Mouse (Mus musculus) limb, embryonic 13.5 days (tissue): ENCODE results near the gene Rbl2. TPM values are rescaled to one million over a fixed set of nuclear protein-coding genes. Genes with fewer than 3 reads are reported as not detected.

Experiments
- ATAC-seq: fragments of 200-750 bp; cut with Nextera tagmentation; 2 replicates; pipeline ENCODE4 v1.8.0; 2017; ENCODE audit warnings: low read depth, moderate number of reproducible peaks, moderate TSS enrichment; ENCODE audit not compliant: low FRiP score
- H3K27ac ChIP-seq: fragments of 300-500 bp; sonication (generic); 2 replicates; pipeline ENCODE4 v1.5.1; 2015; ENCODE audit warnings: inconsistent platforms, mild to moderate bottlenecking, moderate library complexity
- H3K27me3 ChIP-seq: fragments of 300-500 bp; sonication (generic); 2 replicates; pipeline ENCODE4 v1.6.1; 2015; ENCODE audit warnings: mild to moderate bottlenecking, inconsistent platforms
- H3K36me3 ChIP-seq: fragments of 300-500 bp; sonication (generic); 2 replicates; pipeline ENCODE4 v1.6.1; 2015; ENCODE audit warnings: inconsistent platforms, mild to moderate bottlenecking, moderate library complexity
- H3K4me1 ChIP-seq: fragments of 300-500 bp; sonication (generic); 2 replicates; pipeline ENCODE4 v1.6.1; 2015; ENCODE audit warnings: inconsistent platforms
- H3K4me2 ChIP-seq: fragments of 300-500 bp; sonication (generic); replicated peaks from 2 replicates; pipeline ENCODE4 v1.6.1; 2015; ENCODE audit warnings: inconsistent platforms, mild to moderate bottlenecking, moderate library complexity
- H3K4me3 ChIP-seq: fragments of 300-500 bp; sonication (generic); 2 replicates; pipeline ENCODE4 v1.5.1; 2015; ENCODE audit warnings: moderate library complexity, mild to moderate bottlenecking, inconsistent platforms
- H3K9ac ChIP-seq: fragments of 300-500 bp; sonication (generic); 2 replicates; pipeline ENCODE4 v1.6.1; 2015; ENCODE audit warnings: mild to moderate bottlenecking, inconsistent platforms
- H3K9me3 ChIP-seq: fragments of 300-500 bp; sonication (generic); 2 replicates; pipeline ENCODE4 v1.6.1; 2016; ENCODE audit warnings: inconsistent platforms
- whole genome bisulfite sequencing: fragments of 180-500 bp; shearing (Covaris S2); methylation state at CpG from one replicate; pipeline ENCODE4 v1.1.7; 2015; 5-methylcytosine and 5-hydroxymethylcytosine counted together
- polyA plus RNA-seq: library from polyadenylated mRNA; unstranded; fragments of >200 nt; fragmentation: Nextera tagmentation; extraction: Ambion mirVana; gene quantifications from 2 replicates; pipeline ENCODE4 v1.2.1, GENCODE M21; 2015

Gene Rbl2
- polyA plus RNA-seq, 1 experiment from 2014 or later = 15.8 TPM

- 87% methylated on average over 5 of the region's 5 CpGs for WGBS
Observed at GRCm38 (mm10) chr8:91114428-91114827, 44.6 kb downstream of the Rbl2 start.

GRCm38 (mm10) chr8:91114910-91115309, 45.1 kb downstream of the Rbl2 start:
- peaks cover 80% of the 10 kb centered on the region for H3K36me3 ChIP-seq
- H3K4me1 ChIP-seq = no peaks in the 10 kb centered on the region
- ATAC-seq = no peak
- H3K27me3 ChIP-seq = no peaks in the 10 kb centered on the region
- H3K9me3 ChIP-seq = no peaks in the 10 kb centered on the region
- H3K27ac ChIP-seq = no peak overlapping the region
- no peak overlapping the region for H3K4me3 ChIP-seq
- WGBS = 78% methylated on average over 11 of the region's 11 CpGs
- H3K9ac ChIP-seq = no peak overlapping the region
- no peak overlapping the region for H3K4me2 ChIP-seq

More at GRCm38 (mm10) chr8:91114428-91114827, 44.6 kb downstream of the Rbl2 start:
- no peaks in the 10 kb centered on the region for H3K4me1 ChIP-seq
- H3K4me2 ChIP-seq = no peak overlapping the region
- H3K27me3 ChIP-seq = no peaks in the 10 kb centered on the region
- no peaks in the 10 kb centered on the region for H3K9me3 ChIP-seq
- peaks cover 75% of the 10 kb centered on the region for H3K36me3 ChIP-seq
- H3K4me3 ChIP-seq = no peak overlapping the region
- no peak overlapping the region for H3K9ac ChIP-seq
- H3K27ac ChIP-seq = no peak overlapping the region
- ATAC-seq = no peak

GRCm38 (mm10) chr8:91117537-91117936, 47.7 kb downstream of the Rbl2 start:
- Histone ChIP-seq H3K27me3 (no peaks in the 10 kb centered on the region), H3K36me3 (peaks cover 91% of the 10 kb centered on the region), H3K27ac (no peak overlapping the region), H3K4me3 (no peak overlapping the region), H3K9ac (no peak overlapping the region), H3K4me2 (no peak overlapping the region), H3K4me1 (no peaks in the 10 kb centered on the region), H3K9me3 (no peaks in the 10 kb centered on the region)
- WGBS = 90% methylated on average over 4 of the region's 4 CpGs
- no peak for ATAC-seq

GRCm38 (mm10) chr8:91118131-91118530, 48.3 kb downstream of the Rbl2 start:
- H3K9ac ChIP-seq = no peak overlapping the region
- no peaks in the 10 kb centered on the region for H3K4me1 ChIP-seq
- no peak overlapping the region for H3K27ac ChIP-seq
- no peaks in the 10 kb centered on the region for H3K9me3 ChIP-seq
- H3K36me3 ChIP-seq = peaks cover 92% of the 10 kb centered on the region
- no peaks in the 10 kb centered on the region for H3K27me3 ChIP-seq
- WGBS = 68% methylated on average over 3 of the region's 3 CpGs
- no peak overlapping the region for H3K4me3 ChIP-seq
- H3K4me2 ChIP-seq = no peak overlapping the region
- ATAC-seq = no peak

GRCm38 (mm10) chr8:91124315-91124714, 54.5 kb downstream of the Rbl2 start:
- H3K4me1 ChIP-seq = no peaks in the 10 kb centered on the region
- no peak overlapping the region for H3K4me3 ChIP-seq
- peaks cover 87% of the 10 kb centered on the region for H3K36me3 ChIP-seq
- no peak overlapping the region for H3K4me2 ChIP-seq
- H3K9ac ChIP-seq = no peak overlapping the region
- H3K27ac ChIP-seq = no peak overlapping the region
- ATAC-seq = no peak
- H3K9me3 ChIP-seq = no peaks in the 10 kb centered on the region
- no peaks in the 10 kb centered on the region for H3K27me3 ChIP-seq
- 89% methylated on average over 5 of the region's 5 CpGs for WGBS

GRCm38 (mm10) chr8:91126786-91127185, 56.9 kb downstream of the Rbl2 start:
- Histone ChIP-seq H3K36me3 (peaks cover 77% of the 10 kb centered on the region), H3K4me1 (no peaks in the 10 kb centered on the region), H3K27ac (no peak overlapping the region), H3K9ac (no peak overlapping the region), H3K4me2 (no peak overlapping the region), H3K9me3 (no peaks in the 10 kb centered on the region), H3K4me3 (no peak overlapping the region), H3K27me3 (no peaks in the 10 kb centered on the region)
- no peak for ATAC-seq
- 91% methylated on average over 8 of the region's 8 CpGs for WGBS

- Histone ChIP-seq H3K27ac (no peak overlapping the region), H3K36me3 (peaks cover 27% of the 10 kb centered on the region), H3K4me1 (peaks cover 11% of the 10 kb centered on the region), H3K27me3 (no peaks in the 10 kb centered on the region), H3K9ac (peak overlapping the region; percentile 79; the same call in 1 of the 2 replicates), H3K4me3 (peak overlapping the region; percentile 94), H3K4me2 (peak overlapping the region; percentile 92), H3K9me3 (no peaks in the 10 kb centered on the region)
- 75% methylated on average over 4 of the region's 4 CpGs for WGBS
- ATAC-seq = no peak
Observed at GRCm38 (mm10) chr8:91132731-91133130, 62.9 kb downstream of the Rbl2 start.

- H3K4me3 ChIP-seq = peak overlapping the region; percentile 94
- no peaks in the 10 kb centered on the region for H3K27me3 ChIP-seq
- H3K9ac ChIP-seq = peak overlapping the region; percentile 79
- peaks cover 11% of the 10 kb centered on the region for H3K4me1 ChIP-seq
- peak overlapping the region; percentile 22; the same call in 1 of the 2 replicates for H3K27ac ChIP-seq
- no peaks in the 10 kb centered on the region for H3K9me3 ChIP-seq
- peak; percentile 54 for ATAC-seq
- WGBS = under 1% methylated on average over 54 of the region's 58 CpGs
- peak overlapping the region; percentile 92 for H3K4me2 ChIP-seq
- peaks cover 20% of the 10 kb centered on the region for H3K36me3 ChIP-seq
Observed at GRCm38 (mm10) chr8:91133441-91134069, 63.7 kb downstream of the Rbl2 start.

- H3K4me3 ChIP-seq = peak overlapping the region; percentile 94
- WGBS = 1% methylated on average over 24 of the region's 24 CpGs
- ATAC-seq = peak; percentile 99
- H3K27me3 ChIP-seq = no peaks in the 10 kb centered on the region
- peaks cover 15% of the 10 kb centered on the region for H3K36me3 ChIP-seq
- H3K4me1 ChIP-seq = peaks cover 11% of the 10 kb centered on the region
- peak overlapping the region; percentile 46; the same call in 1 of the 2 replicates for H3K9ac ChIP-seq
- H3K4me2 ChIP-seq = peak overlapping the region; percentile 58
- peak overlapping the region; percentile 44; the same call in 1 of the 2 replicates for H3K27ac ChIP-seq
- no peaks in the 10 kb centered on the region for H3K9me3 ChIP-seq
Observed at GRCm38 (mm10) chr8:91134070-91134475, 64.2 kb downstream of the Rbl2 start.

GRCm38 (mm10) chr8:91134659-91135058, 64.8 kb downstream of the Rbl2 start:
- ATAC-seq = no peak
- Histone ChIP-seq H3K27ac (no peak overlapping the region), H3K4me3 (peak overlapping the region; percentile 94), H3K36me3 (peaks cover 9% of the 10 kb centered on the region), H3K9me3 (no peaks in the 10 kb centered on the region), H3K27me3 (no peaks in the 10 kb centered on the region), H3K4me1 (peaks cover 11% of the 10 kb centered on the region), H3K4me2 (peak overlapping the region; percentile 58), H3K9ac (0 out of 2 replicates have a peak overlapping the region, but pooled peaks have one; percentile 46)
- 43% methylated on average over 12 of the region's 12 CpGs for WGBS

GRCm38 (mm10) chr8:91135308-91136181, 65.7 kb downstream of the Rbl2 start:
- no peak for ATAC-seq
- H3K27ac ChIP-seq = no peak overlapping the region

GRCm38 (mm10) chr8:91140828-91141227, 71.0 kb downstream of the Rbl2 start:
- Histone ChIP-seq H3K9ac (no peak overlapping the region), H3K4me2 (no peak overlapping the region), H3K36me3 (no peaks in the 10 kb centered on the region), H3K4me3 (no peak overlapping the region), H3K4me1 (no peaks in the 10 kb centered on the region), H3K27me3 (no peaks in the 10 kb centered on the region), H3K9me3 (0 out of 2 replicates have a peak, but pooled peaks cover 5% of the 10 kb centered on the region), H3K27ac (no peak overlapping the region)
- no peak for ATAC-seq
- 86% methylated on average over 4 of the region's 4 CpGs for WGBS

More at GRCm38 (mm10) chr8:91135308-91136181, 65.7 kb downstream of the Rbl2 start:
- 67% methylated on average over 14 of the region's 14 CpGs for WGBS
- Histone ChIP-seq H3K4me3 (no peak overlapping the region), H3K27me3 (no peaks in the 10 kb centered on the region), H3K9ac (no peak overlapping the region), H3K9me3 (no peaks in the 10 kb centered on the region), H3K4me2 (no peak overlapping the region), H3K4me1 (peaks cover 11% of the 10 kb centered on the region), H3K36me3 (peaks cover 4% of the 10 kb centered on the region; the same call in 1 of the 2 replicates)
